Mouse (Mus musculus): ENCODE measurements around the gene Rnf8.

The Rnf8 gene

GRCm38 (mm10) chr17:29614115-29615023, at the start of gene Rnf8, which contains the start of gene Gm28043:
TSS of gene Rnf8 (plus strand) at chr17:29614790.
TSS of gene Gm28043 (plus strand) at chr17:29614876.
- peak; percentile 93 for DNase-seq

DNA sequence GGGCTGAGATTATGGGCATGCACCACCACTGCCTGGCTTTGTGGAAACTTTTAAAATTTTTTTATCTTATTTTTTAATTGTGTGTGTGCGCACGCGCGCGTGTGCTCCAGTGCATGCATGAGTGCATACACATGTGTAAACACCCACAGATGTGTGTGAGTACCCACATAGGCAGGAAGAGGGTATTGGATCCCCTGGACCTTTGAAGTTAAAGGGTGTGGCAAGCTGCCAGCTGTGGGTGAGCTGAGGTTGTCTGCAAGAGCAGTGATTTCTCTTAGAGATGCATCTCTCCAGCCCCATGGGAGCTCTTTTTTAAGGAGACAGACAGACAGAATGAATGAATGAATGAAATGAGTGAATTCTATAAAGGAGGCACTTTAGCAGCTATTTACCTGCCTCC, 49.1 kb upstream of the Rnf8 start:
- no peak for DNase-seq

- no peak for DNase-seq
Measured at GRCm38 (mm10) chr17:29568435-29568834, 46.2 kb upstream of the Rnf8 start.

DNA sequence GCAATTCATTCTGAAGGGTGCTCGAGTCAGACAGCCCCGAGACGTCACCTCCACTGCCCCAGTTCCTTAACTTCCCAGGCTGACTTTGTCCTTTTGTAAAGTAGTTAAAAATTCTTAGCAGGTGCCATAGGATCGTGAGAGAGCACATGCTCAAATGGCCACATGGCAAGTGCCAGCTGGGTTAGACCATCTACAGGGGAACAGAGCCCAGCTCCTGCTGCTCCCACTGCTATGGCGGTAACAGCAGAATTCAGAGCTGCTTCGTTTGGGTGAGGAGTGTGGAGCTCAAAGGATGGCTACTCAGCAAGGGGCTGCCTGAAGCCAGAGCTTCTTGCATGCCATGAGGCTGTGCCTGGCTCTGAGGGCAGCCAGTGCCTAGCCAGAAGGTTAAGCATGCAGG, 44.8 kb upstream of the Rnf8 start:
- no peak for DNase-seq

DNA sequence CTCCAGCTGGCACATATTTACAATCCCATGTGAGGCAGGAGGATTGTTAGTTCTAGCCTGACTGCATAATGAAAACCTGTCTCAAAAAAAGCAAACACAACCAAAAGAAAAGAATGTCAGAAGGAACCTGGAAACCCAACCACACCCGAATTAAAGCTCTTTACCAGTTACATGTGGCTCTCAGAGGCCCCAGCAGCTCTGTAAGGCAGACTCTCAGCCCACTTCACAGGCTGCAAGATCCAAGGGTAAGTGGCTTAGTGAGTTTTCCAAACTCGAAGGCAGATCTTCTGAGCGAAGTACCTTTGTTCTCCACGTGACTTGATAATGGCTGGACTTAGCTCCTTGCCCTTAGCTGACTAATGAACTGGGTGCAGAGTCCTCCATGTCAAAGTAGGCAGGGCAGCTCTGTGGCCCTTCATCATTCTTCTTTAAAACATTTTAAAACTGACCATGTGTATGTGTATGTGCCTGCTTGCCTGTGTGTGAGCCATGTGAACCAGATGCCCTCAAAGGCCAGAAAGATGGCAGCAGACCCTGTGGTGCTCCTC, 34.9 kb upstream of the Rnf8 start:
- no peak for DNase-seq

GRCm38 (mm10) chr17:29583569-29583968, 31.0 kb upstream of the Rnf8 start:
- DNase-seq = no peak

- DNase-seq = no peak
Measured at GRCm38 (mm10) chr17:29584306-29584705, 30.3 kb upstream of the Rnf8 start.

- no peak for DNase-seq
Measured at GRCm38 (mm10) chr17:29584737-29585136, 29.9 kb upstream of the Rnf8 start.

- no peak for DNase-seq
Measured at GRCm38 (mm10) chr17:29585446-29585845, 29.1 kb upstream of the Rnf8 start.

GRCm38 (mm10) chr17:29586921-29587320, 27.7 kb upstream of the Rnf8 start:
- no peak for DNase-seq

GRCm38 (mm10) chr17:29589221-29589898, 25.2 kb upstream of the Rnf8 start:
- DNase-seq = no peak

- DNase-seq = peak; percentile 79
Measured at GRCm38 (mm10) chr17:29595891-29596770, 18.5 kb upstream of the Rnf8 start.

GRCm38 (mm10) chr17:29596771-29597132, 17.8 kb upstream of the Rnf8 start:
- no peak for DNase-seq

- DNase-seq = no peak
Measured at GRCm38 (mm10) chr17:29599051-29599450, 15.5 kb upstream of the Rnf8 start.

GRCm38 (mm10) chr17:29599537-29599936, 15.1 kb upstream of the Rnf8 start:
- DNase-seq = no peak

GRCm38 (mm10) chr17:29601391-29601790, 13.2 kb upstream of the Rnf8 start:
- no peak for DNase-seq

DNA sequence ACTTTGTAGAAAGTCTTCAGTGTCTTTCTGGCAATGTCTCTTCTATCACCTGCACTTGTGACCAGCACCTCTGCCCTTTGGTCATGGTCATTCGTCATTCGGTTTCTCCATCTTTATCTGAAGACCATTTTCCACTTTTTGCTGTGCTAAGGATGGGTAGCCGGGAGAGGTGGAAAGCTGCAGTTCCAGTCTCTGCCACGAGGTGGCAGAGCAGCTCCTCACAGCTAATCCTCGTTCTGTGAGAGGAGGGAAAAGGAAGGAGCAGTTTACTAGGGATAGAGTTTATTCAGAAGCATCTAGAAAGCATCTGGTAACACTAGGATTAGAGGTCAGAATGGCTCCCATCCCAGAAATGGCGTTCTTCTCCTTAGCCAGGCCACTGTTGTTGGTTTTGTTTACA, 11.3 kb upstream of the Rnf8 start:
- peak; percentile 82 for DNase-seq

GRCm38 (mm10) chr17:29613453-29613852, 1.1 kb upstream of the Rnf8 start:
- peak; percentile 61 for DNase-seq

DNA sequence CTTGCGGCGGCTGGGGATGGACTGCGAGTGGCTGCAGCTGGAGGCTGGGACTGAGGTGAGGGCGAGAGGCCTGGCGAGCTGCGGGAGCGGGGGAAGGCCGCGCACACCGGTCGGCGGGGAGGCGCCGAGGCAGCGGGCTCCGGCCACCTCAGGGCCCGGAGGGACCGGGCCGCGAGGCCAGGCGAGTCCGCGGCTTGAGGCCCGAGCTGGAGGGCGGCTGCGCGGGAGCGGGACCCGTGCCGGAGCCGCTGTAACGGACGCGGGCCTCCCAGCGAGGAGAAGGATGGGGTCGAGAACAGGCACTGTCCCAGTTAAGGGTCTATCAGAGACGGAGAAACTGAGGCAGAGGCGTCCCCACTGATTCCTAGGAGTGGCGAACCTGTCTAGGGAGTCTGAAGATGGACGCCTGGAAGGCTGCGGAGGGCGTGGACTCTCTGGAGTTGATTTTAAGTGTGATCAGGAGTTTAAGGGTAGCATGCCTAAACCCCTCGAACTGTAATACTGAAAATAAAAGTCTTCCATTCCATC, 498 bp downstream of the Rnf8 start:
- DNase-seq = no peak

DNA sequence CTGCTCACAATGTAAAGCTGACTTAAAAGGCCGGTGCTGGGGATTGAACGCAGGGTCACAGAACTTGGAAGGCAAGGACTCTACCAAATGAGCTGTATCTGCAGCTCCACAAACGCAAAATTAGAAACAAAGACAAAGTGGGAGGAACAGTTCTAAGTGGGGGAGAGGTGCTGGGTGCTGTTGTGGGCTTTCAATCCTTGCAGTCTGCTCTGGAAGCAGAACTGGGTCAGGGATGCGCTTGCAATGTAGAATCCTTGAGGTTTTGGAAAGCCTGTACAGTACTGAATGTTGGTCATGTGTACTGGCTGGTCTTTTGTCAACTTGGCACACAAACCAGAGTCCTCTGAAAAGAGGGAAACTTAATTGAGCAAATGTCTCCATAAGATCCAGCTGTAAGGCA, 1.0 kb downstream of the Rnf8 start:
- DNase-seq = no peak

DNA sequence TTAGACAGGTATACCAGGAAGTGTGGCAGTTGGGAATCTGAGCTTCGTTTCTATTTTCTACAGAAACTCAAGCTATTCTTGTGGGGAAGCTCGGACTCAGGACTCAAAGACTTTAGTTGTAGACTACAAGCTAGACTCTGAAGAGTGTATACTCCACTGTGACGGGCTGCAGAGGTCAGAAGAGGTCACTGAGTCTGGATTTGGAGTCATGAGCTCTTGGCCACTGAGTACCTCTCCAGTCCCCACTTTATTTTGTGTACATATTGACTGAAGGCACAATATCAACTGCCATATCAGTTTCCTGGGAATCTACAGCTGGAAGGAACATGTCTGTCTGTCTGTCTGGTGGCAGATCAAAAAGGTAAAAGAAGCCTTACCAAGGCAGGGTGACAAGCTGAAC, 4.6 kb downstream of the Rnf8 start:
- no peak for DNase-seq

DNA sequence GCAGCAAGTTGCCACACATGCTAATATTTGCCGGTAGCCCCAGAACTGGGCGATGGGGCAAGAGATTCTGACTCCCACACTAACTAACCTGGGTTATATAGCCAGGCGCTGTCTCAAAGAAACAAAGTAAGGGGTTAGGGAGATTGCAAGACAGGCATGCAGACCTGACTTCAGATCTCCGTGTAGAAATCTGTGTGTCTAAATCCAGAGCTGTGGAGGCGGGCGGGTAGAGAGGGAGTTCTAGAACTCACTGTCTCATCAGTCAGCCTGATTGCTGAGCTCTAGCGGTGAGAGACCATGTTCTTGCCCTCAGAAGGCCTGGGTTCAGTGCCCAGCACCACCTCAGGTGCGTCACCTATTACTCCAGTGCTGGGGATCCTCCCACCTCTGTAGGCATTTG, 8.9 kb downstream of the Rnf8 start:
- no peak for DNase-seq

DNA sequence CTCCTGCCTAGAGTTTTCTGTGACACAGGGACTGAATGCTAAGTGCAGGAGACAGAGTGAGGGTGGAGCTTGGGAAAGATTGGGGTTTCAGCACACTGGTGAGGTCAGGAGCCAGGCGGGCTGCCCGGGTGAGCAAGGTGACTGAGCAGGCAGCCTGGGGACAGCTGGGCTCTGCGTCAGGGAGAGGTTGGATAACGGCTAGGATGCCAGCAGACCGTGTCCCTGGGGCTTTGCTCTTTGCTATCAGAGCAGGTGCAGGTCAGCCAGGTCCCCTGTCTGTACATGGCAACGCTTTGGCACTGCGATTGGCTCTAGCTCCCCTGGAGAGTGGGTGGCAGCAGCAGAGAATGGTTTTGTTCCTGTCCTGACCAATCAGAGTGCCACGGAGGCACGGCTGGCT, 12.7 kb downstream of the Rnf8 start:
- DNase-seq = no peak
